Mouse (Mus musculus) kidney, adult 18-20 months (tissue): Measurements from ENCODE around the gene Prep.

Source experiments
- DNase-seq: peaks from one replicate; pipeline ENCODE4 v3.0.0; 2021

The Prep gene

DNA sequence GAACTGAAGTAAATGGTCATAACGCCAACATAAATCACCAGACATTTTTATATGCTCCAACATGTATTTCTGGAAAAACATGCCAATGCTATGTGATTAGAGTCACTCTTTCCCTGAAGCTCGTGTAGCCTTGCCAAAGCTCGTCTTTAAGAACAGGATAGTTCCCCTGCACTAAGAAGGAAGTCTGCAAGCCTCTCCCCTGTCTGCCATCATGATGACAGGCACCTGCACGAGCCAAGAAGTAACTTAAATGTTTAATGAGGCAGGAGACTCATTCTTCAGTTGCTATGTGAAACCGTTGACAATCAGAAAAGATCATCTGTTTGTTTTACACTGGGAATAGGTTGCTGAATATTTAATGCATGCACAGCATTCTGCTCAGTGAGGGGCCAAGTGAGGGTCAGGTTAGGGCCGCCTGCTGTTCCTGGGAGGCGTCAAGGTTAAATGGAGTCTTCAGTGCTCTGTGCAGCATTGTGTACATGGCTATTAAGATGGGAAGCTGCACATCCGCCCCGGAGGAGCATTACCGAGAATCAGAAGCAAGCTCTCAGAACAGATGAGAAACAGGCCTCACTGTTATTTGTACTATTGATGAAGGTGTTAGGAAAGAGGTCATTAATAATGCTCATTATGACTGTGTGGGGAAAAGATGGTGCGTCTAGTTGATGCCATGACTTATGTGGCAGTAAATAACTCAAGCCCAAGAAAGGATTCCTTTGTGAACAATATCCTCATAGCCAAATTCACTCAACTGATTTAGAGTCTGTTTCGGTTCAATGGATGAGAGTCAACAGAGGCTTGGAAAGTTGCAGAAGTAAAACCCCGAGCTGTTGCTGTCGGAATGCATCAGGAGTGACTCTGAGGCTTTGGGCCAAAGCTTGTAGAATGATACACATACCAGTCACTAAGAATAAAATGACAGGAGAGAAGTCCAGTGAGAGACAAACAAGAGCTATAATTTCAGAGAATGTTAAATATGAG is 126.6 kb downstream of the Prep start:
- no peak for DNase-seq

DNA sequence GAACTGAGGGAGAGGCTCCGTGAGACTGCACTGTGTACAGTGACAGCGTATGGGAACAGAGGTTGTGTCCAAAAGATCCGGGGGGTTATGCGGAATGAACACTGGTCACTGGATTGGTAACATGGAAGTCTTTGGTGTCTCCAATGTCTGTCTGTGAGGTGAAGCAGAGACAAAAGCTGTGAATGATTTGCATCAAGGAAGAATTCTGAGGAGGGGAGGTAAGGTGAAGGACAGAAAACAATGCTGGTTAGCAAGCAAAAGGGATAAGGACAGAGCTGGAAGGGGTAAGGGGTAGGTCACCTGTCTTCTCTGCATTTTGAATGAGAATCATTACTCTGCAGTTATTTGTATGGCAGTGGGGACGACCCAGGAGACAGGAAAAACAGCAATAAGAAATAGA is 127.5 kb downstream of the Prep start:
- no peak for DNase-seq

DNA sequence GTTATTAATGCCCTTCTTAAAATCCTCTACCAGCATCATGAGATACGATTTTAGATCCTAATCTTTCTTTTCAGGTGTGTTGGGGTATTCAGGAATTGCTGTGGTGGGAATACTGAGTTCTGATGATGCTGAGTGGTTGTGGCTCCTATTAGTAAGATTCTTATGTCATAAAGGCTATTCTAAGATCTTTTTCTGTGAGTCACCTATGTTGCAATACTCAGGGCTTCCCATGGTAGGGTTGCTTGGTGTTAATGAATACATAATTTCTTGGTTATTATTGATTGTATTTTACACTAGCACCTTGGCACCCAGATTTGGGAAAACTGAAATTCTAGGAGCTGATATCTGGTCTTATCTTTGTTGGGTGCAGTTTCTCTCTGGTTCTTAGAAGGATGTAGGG is 137.6 kb downstream of the Prep start:
- DNase-seq, result no peak

DNA sequence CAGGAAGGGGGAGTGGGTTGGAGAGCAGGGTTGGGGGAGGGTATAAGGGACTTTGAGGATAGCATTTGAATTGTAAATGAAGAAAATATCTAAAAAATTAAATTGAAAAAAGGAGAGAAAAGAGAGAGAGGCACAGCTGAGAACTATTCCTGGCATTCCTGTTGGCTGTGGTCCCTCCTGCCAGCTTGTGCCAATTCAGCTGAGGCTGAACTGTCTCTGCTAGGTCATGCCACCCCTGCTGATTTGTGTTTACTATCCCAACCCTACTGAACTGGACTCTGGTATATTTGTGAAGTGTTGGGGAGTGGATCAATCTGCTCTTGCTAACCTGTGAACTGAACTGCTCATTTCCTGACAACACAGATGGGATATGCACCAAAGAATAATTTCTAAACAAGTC is 143.2 kb downstream of the Prep start:
- no peak for DNase-seq

DNA sequence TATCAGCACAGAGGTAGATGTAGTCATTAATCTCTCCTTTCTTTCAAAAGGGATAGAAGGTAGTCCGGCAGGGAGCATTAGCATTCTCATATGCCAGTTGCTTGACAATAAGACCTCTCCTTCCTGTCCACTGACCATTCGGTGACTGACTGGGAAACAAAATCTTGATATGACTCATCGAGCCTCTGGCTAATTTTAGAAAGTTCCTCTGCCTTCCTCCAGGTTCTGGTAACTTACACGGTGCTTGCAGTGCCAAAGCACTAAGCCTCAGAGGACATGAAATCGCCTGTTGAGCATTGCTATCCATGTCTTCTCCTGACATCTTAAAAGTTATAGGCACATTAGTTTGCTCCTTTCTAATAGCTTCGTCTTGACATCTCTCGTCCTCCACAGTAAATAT is 149.7 kb downstream of the Prep start:
- DNase-seq, result no peak
